Mouse (Mus musculus) cerebellum, adult 2 months (tissue): ENCODE data around the gene Toe1.

ENCODE experiments used
- CTCF ChIP-seq: fragments of 200-500 bp; IDR thresholded peaks from 2 replicates; pipeline ENCODE4 v1.5.1; 2011; ENCODE audit warnings: low read depth, mild to moderate bottlenecking, control low read depth, low read length, moderate library complexity, borderline replicate concordance; ENCODE audit not compliant: insufficient read depth
- POLR2A ChIP-seq: fragments of 200-500 bp; IDR thresholded peaks from 2 replicates; pipeline ENCODE4 v1.6.1; 2011; ENCODE audit warnings: low read length, control low read depth, borderline replicate concordance; ENCODE audit not compliant: insufficient read depth

DNA sequence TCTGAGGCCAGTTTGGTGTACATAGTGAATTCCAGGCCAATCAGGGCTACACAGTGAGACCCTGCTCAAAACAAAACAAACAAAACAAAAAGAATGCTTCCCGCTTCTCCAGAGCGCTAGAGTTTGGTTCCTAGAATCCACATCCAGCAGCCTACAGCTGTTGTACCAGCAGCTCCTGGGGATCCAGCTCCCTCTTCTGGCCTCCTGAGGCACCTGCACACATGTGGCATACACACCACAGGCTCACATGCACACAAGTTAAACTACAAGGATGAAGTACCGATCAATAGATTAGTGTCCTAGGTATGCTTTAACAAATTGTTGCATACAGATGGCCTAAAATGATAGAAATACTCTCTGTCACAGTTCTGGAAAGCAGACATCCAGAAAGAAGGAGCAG lies 36.9 kb upstream of the Toe1 start:
- TF ChIP-seq CTCF (no peak), POLR2A (no peak)
